ENCODE assay signal across 12 mouse cellular contexts in genomic region chr13:94207973-94208372, GRCm38 (mm10).
"Had no signal": no experiment of that assay in that cellular context is flagged by ENCODE, and none has a peak within 500 bp of the region (broad histone marks: within the 10 kb centered on the region; RNA-seq: fewer than 3 reads in every experiment).

No protein-coding gene starts in this region.

- DNase-seq: retina, postnatal 1 day; right cerebral cortex, adult 18-20 months; right cerebral cortex, postnatal 14 days; right cerebral cortex, postnatal 25 days; right cerebral cortex, postnatal 4 days; spleen, adult 18-20 months; thymus, adult 18-20 months; thymus, adult 2 months; thymus, postnatal 14 days; thymus, postnatal 25 days; thymus, postnatal 36 days; thymus, postnatal 4 days had no signal
